Mouse (Mus musculus): ENCODE data around the gene Agap1. TPM values are rescaled to one million over a fixed set of nuclear protein-coding genes. Genes with fewer than 3 reads are reported as not detected.

Agap1 gene
- total RNA-seq, 2 experiments from 2014 or later = 59.4 to 59.7 TPM

- no peak for DNase-seq
These were observed 259.1 kb downstream of the Agap1 start for GRCm38 (mm10) chr1:89713681-89714080.

DNA sequence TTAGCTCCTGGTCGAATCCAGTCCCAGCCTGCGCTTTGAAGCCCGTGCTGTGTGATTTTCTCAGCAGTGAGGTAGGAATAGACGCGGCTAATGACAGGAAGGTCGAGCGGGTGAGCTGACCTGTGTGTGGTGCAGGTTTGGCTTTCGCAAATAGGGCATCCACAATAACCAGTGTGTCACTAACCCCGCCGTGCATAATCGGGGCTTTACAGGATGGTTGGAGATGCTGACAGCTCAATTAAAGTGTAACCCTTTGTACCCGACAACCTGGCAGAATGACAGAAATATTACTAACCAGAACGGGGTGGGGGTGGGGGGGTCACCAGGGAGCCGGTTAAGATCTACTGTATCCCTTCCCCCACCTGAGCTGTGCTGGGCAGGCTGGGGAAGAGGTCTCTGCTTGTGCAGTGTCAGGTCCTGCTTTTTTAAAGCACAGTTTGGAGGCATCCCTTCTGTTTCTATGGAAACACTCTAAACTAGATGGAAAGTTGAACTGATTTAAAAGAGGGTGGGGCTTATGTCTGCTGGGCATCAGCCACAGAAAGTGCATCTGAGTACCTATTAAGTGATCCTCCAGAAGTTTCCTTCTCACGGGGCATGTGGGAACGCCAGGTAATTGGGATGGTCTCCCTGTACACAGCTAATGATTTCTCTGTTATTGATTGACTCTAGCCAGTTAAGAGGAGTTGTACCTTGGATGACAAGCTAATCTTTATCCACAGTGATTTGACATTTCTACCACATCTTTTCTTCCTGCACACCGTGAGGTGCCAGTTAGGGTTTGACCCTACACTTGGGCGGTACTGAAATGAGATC is 259.8 kb downstream of the Agap1 start:
- no peak for DNase-seq

DNA sequence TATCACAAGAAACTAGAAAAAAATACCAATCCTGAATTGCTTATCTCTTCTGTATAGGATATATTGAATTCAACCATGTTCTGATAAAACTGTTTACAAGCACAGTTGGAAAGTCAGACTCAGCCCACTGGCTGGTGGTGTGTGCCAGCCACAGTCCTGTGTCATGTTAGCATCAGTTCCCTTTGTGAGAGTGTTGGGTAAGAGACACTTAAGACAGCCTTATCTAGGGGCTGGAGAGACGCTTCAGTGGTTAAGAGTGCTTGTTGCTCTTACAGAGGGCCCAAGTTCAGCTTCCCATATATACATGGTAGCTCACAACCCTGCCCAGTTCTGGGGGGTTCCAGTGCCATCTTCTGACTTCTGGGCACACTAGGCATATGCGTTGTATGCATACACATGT is 261.6 kb downstream of the Agap1 start:
- no peak for DNase-seq

DNA sequence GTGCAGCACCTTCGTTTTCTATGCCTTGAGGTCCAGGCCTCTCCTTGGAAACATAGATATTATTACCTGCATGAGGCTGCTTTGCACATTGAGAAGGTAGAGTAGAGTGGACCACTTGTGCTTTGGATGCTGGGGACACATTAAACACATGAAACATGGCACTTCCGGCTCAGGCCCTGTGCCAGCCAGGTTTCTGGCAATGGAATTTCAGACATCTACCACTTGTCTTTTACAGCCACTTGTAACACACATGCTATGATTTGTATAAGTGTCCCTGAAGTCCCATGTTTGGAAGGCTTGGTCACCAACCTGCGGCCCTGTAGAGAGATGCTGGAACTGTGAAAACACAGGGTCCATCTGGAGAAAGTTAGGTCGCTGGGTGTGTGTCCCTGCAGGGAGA is 262.5 kb downstream of the Agap1 start:
- no peak for DNase-seq

- DNase-seq = no peak
These were observed 264.3 kb downstream of the Agap1 start for GRCm38 (mm10) chr1:89718782-89719403.

- DNase-seq = no peak
These were observed 269.5 kb downstream of the Agap1 start for GRCm38 (mm10) chr1:89724141-89724540.

GRCm38 (mm10) chr1:89724555-89724954 is 269.9 kb downstream of the Agap1 start:
- DNase-seq = peak in 1 of 2 experiments; percentile 36

- no peak for DNase-seq
These were observed 270.4 kb downstream of the Agap1 start for GRCm38 (mm10) chr1:89724957-89725356.

DNA sequence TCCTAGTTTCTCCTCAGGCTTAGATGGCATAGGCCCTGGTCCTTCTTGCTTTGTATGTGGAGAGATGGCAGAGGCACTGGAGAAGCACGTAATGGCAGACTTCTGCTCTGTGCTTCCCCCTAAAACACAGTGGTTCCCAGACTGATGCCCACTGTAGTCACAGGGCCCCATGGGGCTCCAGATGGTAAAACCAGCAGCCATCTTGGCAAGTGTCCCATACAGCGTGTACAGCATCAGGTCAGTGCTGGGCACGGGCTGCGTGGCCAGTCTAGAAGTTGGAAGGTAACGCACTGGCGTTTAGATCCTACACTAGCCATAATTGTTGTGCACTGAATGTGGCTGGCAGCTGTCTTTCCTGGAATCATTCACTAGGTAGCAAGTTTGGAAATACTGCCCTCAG is 273.9 kb downstream of the Agap1 start:
- no peak for DNase-seq

DNA sequence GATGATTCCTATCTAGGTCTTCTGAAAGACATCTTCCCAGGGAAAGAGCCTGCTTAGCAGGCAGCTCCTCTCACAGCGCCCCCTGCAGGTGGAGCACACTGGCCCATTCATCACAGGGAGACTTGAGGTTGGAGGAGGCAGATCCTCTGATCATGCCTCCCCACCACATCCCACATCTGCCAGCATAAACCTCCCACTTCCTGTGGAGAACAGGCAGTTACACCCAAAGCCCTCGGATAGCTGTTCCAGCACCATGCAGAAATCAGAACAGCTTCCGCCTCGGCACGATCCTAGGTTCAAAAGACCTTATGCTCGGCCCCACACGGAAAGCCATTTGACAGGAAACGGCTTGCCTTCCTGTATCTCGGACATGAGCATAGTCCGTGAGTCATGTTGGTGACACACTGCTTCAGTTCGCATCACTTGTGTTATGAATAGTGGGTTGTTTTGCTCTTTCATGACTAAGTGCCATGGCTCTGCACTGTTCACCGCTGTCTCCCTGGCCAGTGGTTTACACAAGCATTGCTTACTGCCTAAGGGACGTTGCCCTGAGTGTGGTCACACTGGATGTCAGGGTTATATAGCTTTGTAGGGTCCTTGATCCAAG is 276.1 kb downstream of the Agap1 start:
- peak; percentile 18 to 29 for DNase-seq

GRCm38 (mm10) chr1:89734368-89734767 is 279.8 kb downstream of the Agap1 start:
- no peak for DNase-seq

DNA sequence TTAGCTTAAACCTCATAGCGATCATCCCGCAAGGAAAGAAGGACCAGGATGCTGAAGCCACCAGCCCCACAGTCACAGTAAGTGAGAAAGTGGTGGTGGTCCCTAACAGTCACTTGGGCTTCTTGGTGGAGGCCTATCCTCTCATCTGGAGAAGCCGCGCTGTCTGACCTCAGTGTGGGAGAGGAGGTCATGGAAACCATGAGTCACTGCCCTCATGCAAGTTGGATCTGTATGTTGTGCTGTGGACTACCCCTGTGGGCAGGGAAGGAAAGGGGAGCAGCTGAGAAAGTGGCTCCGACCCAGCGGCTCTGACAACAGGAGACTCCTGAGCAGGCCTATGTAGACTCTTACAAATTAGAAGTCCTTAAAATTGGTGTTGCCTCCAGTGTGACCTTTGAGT is 280.5 kb downstream of the Agap1 start:
- DNase-seq = no peak

- no peak for DNase-seq
These were observed 281.4 kb downstream of the Agap1 start for GRCm38 (mm10) chr1:89736021-89736420.

- no peak for DNase-seq
These were observed 284.6 kb downstream of the Agap1 start for GRCm38 (mm10) chr1:89739067-89739774.

GRCm38 (mm10) chr1:89739775-89740099 is 285.1 kb downstream of the Agap1 start:
- no peak for DNase-seq

GRCm38 (mm10) chr1:89742359-89742758 is 287.8 kb downstream of the Agap1 start:
- peak in 1 of 2 experiments; percentile 27 for DNase-seq

DNA sequence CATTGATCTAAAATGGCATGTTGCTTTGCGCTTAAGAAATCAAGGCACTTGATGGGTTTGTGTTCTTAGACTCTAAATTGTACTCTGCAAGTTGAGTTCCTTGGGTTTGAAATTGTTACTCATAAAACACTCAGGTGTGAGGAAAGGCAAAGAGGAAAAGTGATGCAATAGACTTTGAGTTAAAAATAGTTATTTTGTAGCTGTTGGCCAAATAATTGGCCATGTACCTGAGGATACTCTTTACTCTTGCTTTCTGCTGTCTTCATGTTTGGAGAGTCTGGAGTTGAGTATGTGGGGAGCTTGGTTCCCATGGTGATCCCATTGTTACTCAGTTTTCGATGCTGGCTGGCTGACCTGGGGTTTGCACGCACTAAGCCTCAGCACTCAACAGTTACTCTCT is 291.6 kb downstream of the Agap1 start:
- no peak for DNase-seq

DNA sequence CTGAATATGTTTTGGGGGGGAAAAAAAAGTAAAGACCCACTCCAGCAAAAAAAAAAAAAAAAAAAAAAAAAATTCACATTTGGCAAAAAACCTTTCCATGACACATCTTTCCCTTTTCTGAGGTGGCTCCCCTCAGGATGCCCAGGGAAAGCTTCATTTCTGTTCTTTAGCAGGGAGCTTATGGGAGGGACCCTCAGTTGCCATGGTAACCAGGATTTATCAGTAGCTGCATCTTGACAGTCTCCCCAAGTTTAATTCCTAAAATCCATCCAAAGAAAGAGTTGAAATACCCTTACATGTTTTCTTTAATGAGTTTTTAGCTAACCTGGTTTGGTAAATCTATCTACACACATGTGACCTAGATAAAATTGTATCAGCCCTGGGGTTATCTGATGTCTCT is 295.1 kb downstream of the Agap1 start:
- no peak for DNase-seq

- no peak for DNase-seq
These were observed 295.9 kb downstream of the Agap1 start for GRCm38 (mm10) chr1:89750495-89750894.

- DNase-seq = no peak
These were observed 296.3 kb downstream of the Agap1 start for GRCm38 (mm10) chr1:89750921-89751320.

- no peak for DNase-seq
These were observed 296.7 kb downstream of the Agap1 start for GRCm38 (mm10) chr1:89751344-89751743.

- peak in 1 of 2 experiments; percentile 18 for DNase-seq
These were observed 298.1 kb downstream of the Agap1 start for GRCm38 (mm10) chr1:89752659-89753058.

- DNase-seq = no peak
These were observed 300.8 kb downstream of the Agap1 start for GRCm38 (mm10) chr1:89755358-89755757.

All from heart, adult 18-20 months (tissue).